Mouse (Mus musculus): ENCODE data around the gene Pfpl. TPM values are rescaled to one million over a fixed set of nuclear protein-coding genes. Genes with fewer than 3 reads are reported as not detected.

Gene Pfpl
- polyA plus RNA-seq, 1 experiment from 2014 or later = not detected

DNA sequence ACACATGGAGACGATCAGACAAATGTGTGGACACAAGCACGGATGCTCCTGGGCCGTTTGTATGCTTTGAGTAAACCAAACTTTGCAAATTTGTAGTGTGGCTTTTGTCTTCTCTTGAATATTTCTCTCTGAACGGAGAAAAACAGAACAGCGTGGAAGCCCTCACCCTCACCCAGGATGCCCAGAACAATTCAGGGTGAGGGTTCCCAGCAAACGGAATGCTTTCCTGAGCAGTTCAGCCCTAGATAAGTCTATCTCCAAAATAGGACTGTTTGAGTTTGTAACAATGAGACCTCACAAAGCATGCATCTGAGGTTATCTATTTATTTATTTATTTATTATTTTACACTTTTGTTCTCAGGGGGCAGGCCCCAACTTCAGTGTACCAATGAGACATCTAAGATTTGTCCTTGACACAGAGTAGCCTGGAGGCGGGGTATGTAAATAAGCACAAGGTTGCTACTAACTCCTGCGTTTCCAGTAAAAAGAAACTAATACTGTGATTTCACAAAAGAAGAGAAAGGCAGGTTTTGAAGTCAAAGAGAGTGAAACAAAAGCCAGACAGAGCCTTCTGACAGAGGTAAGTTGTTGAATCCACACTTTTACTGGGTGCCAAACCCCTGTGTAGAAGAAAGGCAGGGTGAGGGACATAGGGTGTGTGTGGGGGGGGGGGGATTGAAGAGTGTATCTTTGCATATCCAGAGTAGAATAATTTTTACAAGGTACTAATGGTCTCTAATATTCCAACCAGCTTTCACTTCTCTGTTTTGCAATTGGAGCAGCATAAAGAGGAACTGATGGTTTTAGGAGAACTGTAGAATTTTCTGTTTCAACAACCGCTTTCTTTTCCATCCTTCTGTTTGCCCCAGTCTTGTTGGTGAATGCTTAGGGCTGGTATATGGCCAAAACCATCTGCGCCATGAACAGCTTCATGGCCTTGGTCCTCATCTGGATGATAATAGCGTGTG is 32.9 kb downstream of the Pfpl start, which contains the start of gene Mpeg1:
TSS of gene Mpeg1 (plus strand) at position 498 of the 968 bp plus-strand sequence.
- H3K27ac ChIP-seq (ENCODE audit: low read length) = peak within 1 kb of the TSS; percentile 19
- 58% methylated on average over 11 of the region's 11 CpGs for WGBS (ENCODE audit: insufficient replicate concordance)
- peak within 1 kb of the TSS; percentile 25 for H3K4me3 ChIP-seq (ENCODE audit: low read depth, low read length)
- H3K4me1 ChIP-seq (ENCODE audit: control insufficient read depth, low read depth, low read length) = no peaks in the 10 kb centered on the region
- H3K27me3 ChIP-seq (ENCODE audit: control insufficient read depth, insufficient read depth, low read depth, low read length) = no peaks in the 10 kb centered on the region
- no peak for ATAC-seq (ENCODE audit: low read depth)
- no peak within 1 kb of the TSS for H3K9ac ChIP-seq (ENCODE audit: low read depth, low read length)
- H3K4me2 ChIP-seq (ENCODE audit: low read depth, low read length) = no peak within 1 kb of the TSS; the same call in 1 of the 2 replicates
- H3K9me3 ChIP-seq (replicated peaks; ENCODE audit: control insufficient read depth, low read length) = no peaks in the 10 kb centered on the region
- H3K36me3 ChIP-seq (ENCODE audit: control insufficient read depth, insufficient read depth) = no peaks in the 10 kb centered on the region

DNA sequence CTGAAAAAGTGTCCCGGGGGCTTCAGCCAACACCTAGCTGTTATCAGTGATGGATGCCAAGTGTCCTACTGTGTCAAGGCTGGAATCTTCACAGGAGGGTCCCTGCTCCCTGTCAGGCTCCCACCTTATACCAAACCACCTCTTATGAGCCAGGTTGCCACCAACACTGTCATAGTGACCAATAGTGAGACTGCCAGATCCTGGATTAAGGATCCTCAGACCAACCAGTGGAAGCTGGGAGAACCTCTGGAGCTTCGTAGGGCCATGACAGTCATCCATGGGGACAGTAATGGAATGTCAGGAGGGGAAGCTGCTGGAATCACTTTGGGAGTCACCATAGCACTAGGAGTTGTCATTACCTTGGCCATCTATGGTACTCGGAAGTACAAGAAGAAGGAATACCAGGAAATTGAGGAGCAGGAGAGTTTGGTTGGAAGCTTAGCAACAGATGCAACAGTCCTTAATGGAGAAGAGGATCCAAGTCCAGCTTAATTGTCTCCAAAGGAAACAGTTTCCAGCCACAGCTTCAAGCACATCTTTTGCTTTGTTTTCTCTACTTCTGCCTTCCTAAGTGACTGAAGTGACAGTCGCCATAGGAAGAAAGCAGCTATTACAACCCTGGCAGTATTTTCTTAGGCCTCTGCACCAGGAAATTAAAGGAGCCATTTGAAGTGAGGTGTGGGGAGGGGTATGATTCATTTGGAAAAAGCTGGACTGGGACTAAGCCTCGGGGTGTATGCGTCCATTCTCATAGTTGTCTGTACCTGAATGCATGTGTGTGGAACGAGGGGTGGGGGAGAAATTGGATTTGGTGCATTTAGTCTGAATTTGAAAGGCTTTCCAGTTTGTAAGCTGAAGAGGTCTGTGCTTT is 35.4 kb downstream of the Pfpl start:
- no peaks in the 10 kb centered on the region for H3K4me1 ChIP-seq (ENCODE audit: control insufficient read depth, low read depth, low read length)
- no peak overlapping the region for H3K9ac ChIP-seq (ENCODE audit: low read depth, low read length)
- peak overlapping the region; percentile 25 for H3K4me3 ChIP-seq (ENCODE audit: low read depth, low read length)
- 57% methylated on average over 7 of the region's 7 CpGs for WGBS (ENCODE audit: insufficient replicate concordance)
- no peak overlapping the region for H3K4me2 ChIP-seq (ENCODE audit: low read depth, low read length)
- H3K9me3 ChIP-seq (replicated peaks; ENCODE audit: control insufficient read depth, low read length) = no peaks in the 10 kb centered on the region
- no peak for ATAC-seq (ENCODE audit: low read depth)
- H3K36me3 ChIP-seq (ENCODE audit: control insufficient read depth, insufficient read depth) = no peaks in the 10 kb centered on the region
- H3K27ac ChIP-seq (ENCODE audit: low read length) = peak overlapping the region; percentile 50
- no peaks in the 10 kb centered on the region for H3K27me3 ChIP-seq (ENCODE audit: control insufficient read depth, insufficient read depth, low read depth, low read length)

DNA sequence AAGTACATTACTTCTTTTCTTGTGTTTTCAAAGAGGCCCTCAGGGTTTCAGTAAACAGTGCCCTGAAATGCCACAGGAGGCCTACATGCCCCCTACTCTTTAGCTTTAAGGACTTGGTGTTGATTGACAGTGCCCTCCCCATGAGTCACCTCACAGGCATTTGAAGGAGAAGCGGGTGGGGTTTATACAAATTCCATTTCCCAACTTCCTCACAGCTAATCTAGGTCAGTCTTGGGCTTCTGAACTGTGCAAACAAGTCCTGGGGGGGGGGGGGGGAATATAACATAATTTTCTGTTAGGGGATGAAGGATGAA is 36.0 kb downstream of the Pfpl start:
- 30% methylated on average over 1 of the region's 1 CpGs for WGBS (ENCODE audit: insufficient replicate concordance)
- Histone ChIP-seq H3K36me3 (ENCODE audit: control insufficient read depth, insufficient read depth) (no peaks in the 10 kb centered on the region), H3K4me1 (ENCODE audit: control insufficient read depth, low read depth, low read length) (no peaks in the 10 kb centered on the region), H3K27ac (ENCODE audit: low read length) (peak overlapping the region; percentile 50), H3K27me3 (ENCODE audit: control insufficient read depth, insufficient read depth, low read depth, low read length) (no peaks in the 10 kb centered on the region), H3K9ac (ENCODE audit: low read depth, low read length) (no peak overlapping the region), H3K4me2 (ENCODE audit: low read depth, low read length) (no peak overlapping the region), H3K9me3 (replicated peaks; ENCODE audit: control insufficient read depth, low read length) (no peaks in the 10 kb centered on the region), H3K4me3 (ENCODE audit: low read depth, low read length) (peak overlapping the region; percentile 5; the same call in 1 of the 2 replicates)
- peak; percentile 43 for ATAC-seq (ENCODE audit: low read depth)

DNA sequence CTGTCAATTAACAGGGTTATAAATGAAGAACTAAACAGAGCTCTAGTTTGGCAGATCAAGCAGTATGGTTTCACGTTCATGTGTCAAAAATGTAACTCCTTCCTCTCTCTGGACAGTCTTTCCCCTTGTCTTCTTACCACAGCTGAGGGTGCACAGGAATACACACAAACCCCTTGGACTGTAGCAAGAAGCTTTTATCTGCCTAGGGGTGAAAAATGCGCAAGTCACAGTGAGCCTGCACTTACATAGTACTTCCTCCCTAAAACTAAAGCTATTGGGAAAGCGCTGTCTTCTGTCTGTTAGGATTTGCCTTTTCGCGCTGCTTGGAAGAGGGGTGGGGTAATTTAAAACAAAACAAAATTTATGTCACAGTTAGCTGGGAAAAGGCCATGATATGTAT is 36.4 kb downstream of the Pfpl start:
- Histone ChIP-seq H3K9me3 (replicated peaks; ENCODE audit: control insufficient read depth, low read length) (no peaks in the 10 kb centered on the region), H3K36me3 (ENCODE audit: control insufficient read depth, insufficient read depth) (no peaks in the 10 kb centered on the region), H3K27me3 (ENCODE audit: control insufficient read depth, insufficient read depth, low read depth, low read length) (no peaks in the 10 kb centered on the region), H3K9ac (ENCODE audit: low read depth, low read length) (no peak overlapping the region), H3K27ac (ENCODE audit: low read length) (peak overlapping the region; percentile 50), H3K4me1 (ENCODE audit: control insufficient read depth, low read depth, low read length) (no peaks in the 10 kb centered on the region), H3K4me2 (ENCODE audit: low read depth, low read length) (no peak overlapping the region), H3K4me3 (ENCODE audit: low read depth, low read length) (no peak overlapping the region)
- 46% methylated on average over 5 of the region's 5 CpGs for WGBS (ENCODE audit: insufficient replicate concordance)
- ATAC-seq (ENCODE audit: low read depth) = peak; percentile 55; the same call in 1 of the 2 replicates

DNA sequence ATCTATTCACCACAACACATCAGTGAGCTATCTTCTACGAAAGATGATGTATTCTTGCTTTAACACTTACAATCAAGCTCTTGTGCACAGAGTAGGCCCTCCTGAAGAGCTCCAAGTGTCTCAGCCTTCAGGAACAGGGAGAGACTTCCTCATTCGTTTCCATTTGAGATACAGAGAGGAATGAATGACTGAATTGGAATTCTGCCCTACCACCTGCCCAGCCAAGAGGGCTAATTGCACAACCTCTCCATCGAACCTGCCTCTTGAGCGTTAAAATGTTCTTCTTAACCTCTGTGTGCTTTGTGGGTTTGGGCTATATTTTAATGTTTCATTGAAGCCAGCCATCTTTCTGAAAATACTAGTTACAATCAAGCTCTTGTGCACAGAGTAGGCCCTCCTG is 37.0 kb downstream of the Pfpl start:
- Histone ChIP-seq H3K4me2 (ENCODE audit: low read depth, low read length) (no peak overlapping the region), H3K4me3 (ENCODE audit: low read depth, low read length) (no peak overlapping the region), H3K4me1 (ENCODE audit: control insufficient read depth, low read depth, low read length) (no peaks in the 10 kb centered on the region), H3K27ac (ENCODE audit: low read length) (peak overlapping the region; percentile 50), H3K27me3 (ENCODE audit: control insufficient read depth, insufficient read depth, low read depth, low read length) (no peaks in the 10 kb centered on the region), H3K36me3 (ENCODE audit: control insufficient read depth, insufficient read depth) (no peaks in the 10 kb centered on the region), H3K9ac (ENCODE audit: low read depth, low read length) (no peak overlapping the region), H3K9me3 (replicated peaks; ENCODE audit: control insufficient read depth, low read length) (no peaks in the 10 kb centered on the region)
- no peak for ATAC-seq (ENCODE audit: low read depth)
- 53% methylated on average over 4 of the region's 4 CpGs for WGBS (ENCODE audit: insufficient replicate concordance)

DNA sequence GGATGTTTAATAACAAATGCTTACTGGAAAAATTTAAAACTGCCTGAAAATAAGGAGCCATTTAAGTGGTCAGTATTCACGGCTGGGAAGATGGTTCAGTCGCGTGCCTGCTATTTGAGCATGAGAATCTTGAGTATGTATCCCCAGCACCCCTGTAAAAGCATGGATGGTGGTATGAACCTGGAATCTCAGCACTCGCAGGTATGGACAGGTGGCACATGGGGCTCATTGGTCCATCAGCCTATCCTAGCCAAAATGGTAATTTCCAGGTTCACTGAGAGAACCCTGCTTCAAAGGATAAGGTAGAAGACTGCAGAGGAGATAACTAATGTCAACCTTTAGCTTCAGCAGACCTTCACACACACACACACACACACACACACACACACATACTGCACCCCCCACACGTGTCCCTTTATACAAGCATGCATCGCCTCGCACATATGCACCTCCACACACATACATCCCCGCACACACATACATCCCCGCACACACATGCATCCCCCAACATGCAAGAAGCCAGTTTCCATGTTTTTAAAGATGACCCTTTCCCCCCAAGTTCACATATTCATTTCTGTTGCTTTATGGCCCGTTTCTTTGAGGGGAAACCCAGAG is 37.9 kb downstream of the Pfpl start:
- Histone ChIP-seq H3K4me3 (ENCODE audit: low read depth, low read length) (no peak overlapping the region), H3K27me3 (ENCODE audit: control insufficient read depth, insufficient read depth, low read depth, low read length) (no peaks in the 10 kb centered on the region), H3K9ac (ENCODE audit: low read depth, low read length) (no peak overlapping the region), H3K9me3 (replicated peaks; ENCODE audit: control insufficient read depth, low read length) (no peaks in the 10 kb centered on the region), H3K4me1 (ENCODE audit: control insufficient read depth, low read depth, low read length) (no peaks in the 10 kb centered on the region), H3K4me2 (ENCODE audit: low read depth, low read length) (no peak overlapping the region), H3K27ac (ENCODE audit: low read length) (no peak overlapping the region), H3K36me3 (ENCODE audit: control insufficient read depth, insufficient read depth) (no peaks in the 10 kb centered on the region)
- no peak for ATAC-seq (ENCODE audit: low read depth)
- 75% methylated on average over 10 of the region's 10 CpGs for WGBS (ENCODE audit: insufficient replicate concordance)

DNA sequence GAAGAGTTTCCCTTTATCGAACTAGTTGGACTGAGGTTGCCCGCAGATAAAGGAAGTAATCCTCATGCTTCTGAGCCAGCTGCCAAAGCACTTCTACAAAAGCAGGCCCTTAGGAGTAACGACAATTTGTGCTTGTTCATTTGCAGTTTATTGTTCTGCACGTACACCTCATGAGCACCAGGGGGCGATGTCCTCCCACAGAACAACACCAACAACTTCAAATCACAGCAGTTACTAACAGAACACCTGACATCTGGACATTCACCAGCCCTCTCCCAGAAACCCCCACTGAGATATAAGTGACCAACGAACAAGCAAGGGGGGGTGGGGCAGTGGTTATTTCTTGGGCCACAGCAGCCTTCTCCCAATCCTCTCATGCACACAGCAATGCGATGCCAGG is 38.5 kb downstream of the Pfpl start:
- Histone ChIP-seq H3K4me2 (ENCODE audit: low read depth, low read length) (no peak overlapping the region), H3K27ac (ENCODE audit: low read length) (no peak overlapping the region), H3K27me3 (ENCODE audit: control insufficient read depth, insufficient read depth, low read depth, low read length) (no peaks in the 10 kb centered on the region), H3K36me3 (ENCODE audit: control insufficient read depth, insufficient read depth) (no peaks in the 10 kb centered on the region), H3K4me3 (ENCODE audit: low read depth, low read length) (no peak overlapping the region), H3K9ac (ENCODE audit: low read depth, low read length) (no peak overlapping the region), H3K9me3 (replicated peaks; ENCODE audit: control insufficient read depth, low read length) (no peaks in the 10 kb centered on the region), H3K4me1 (ENCODE audit: control insufficient read depth, low read depth, low read length) (no peaks in the 10 kb centered on the region)
- 0 out of 2 replicates have a peak, but pooled peaks have one; percentile 15 for ATAC-seq (ENCODE audit: low read depth)
- WGBS (ENCODE audit: insufficient replicate concordance) = 16% methylated on average over 7 of the region's 7 CpGs

DNA sequence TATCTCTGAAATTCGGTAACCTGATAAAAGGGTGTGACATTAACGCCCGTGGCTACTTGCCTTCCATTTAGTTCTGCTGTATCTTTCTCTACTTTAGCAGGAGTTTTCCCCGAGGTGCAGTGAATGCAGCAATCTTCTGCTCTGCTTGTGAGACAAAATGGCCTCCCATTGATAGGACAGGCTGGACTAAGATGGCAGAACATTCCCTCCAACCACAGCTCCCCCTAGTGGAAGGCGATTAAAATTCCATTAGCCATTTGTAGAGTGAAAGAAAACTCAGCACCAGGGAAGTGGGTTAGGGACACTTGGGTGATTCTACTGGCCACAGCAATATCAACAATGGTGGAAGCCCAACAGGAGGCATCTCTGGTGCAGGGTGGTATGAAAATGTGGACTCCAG is 39.7 kb downstream of the Pfpl start:
- H3K4me2 ChIP-seq (ENCODE audit: low read depth, low read length) = no peak overlapping the region
- H3K9me3 ChIP-seq (replicated peaks; ENCODE audit: control insufficient read depth, low read length) = no peaks in the 10 kb centered on the region
- H3K27ac ChIP-seq (ENCODE audit: low read length) = no peak overlapping the region
- WGBS (ENCODE audit: insufficient replicate concordance) = 66% methylated on average over 5 of the region's 5 CpGs
- no peak overlapping the region for H3K4me3 ChIP-seq (ENCODE audit: low read depth, low read length)
- no peak for ATAC-seq (ENCODE audit: low read depth)
- no peak overlapping the region for H3K9ac ChIP-seq (ENCODE audit: low read depth, low read length)
- H3K36me3 ChIP-seq (ENCODE audit: control insufficient read depth, insufficient read depth) = no peaks in the 10 kb centered on the region
- no peaks in the 10 kb centered on the region for H3K4me1 ChIP-seq (ENCODE audit: control insufficient read depth, low read depth, low read length)
- H3K27me3 ChIP-seq (ENCODE audit: control insufficient read depth, insufficient read depth, low read depth, low read length) = no peaks in the 10 kb centered on the region
